ENCODE assay signal across 1 mouse cellular context in genomic region chr6:39592401-39593214, GRCm38 (mm10).
TF ChIP-seq lines count a peak whose summit lies in the region.

Gene Ndufb2, plus strand, starts transcription at chr6:39592574.

TF ChIP-seq in MEL, 35 proteins besides CTCF, POLR2A, EP300 and RAD21 (continued from another document):
- peak; percentile 57 for TF ChIP-seq ELF1 (IDR thresholded peaks at IDR 0.05; ENCODE audit: low read depth, low read length)
- TF ChIP-seq MAX (IDR thresholded peaks at IDR 0.05; ENCODE audit: low read length), result peak; percentile 70; the same call in 1 of the 2 replicates
- TF ChIP-seq NELFE (IDR thresholded peaks at IDR 0.05; ENCODE audit: low read depth, low read length), result peak; percentile 91
- no peak for TF ChIP-seq MYB (IDR thresholded peaks at IDR 0.05; ENCODE audit: low read depth, low read length)
- peak; percentile 94 for TF ChIP-seq ZMIZ1 (IDR thresholded peaks at IDR 0.05; ENCODE audit: low read depth, low read length)
- no peak for TF ChIP-seq ZNF384 (IDR thresholded peaks at IDR 0.05; ENCODE audit: low read depth, low read length)
TF ChIP-seq in MEL: peak in this region for 21.
